Mouse (Mus musculus): ENCODE results near the gene Ddah1.
"Not testable (repeated sequence)": the region's sequence is repeated elsewhere in the genome, so short reads cannot be mapped to it uniquely, and the experiment has no call there.

The Ddah1 gene

GRCm38 (mm10) chr3:145873271-145873670 is 114.8 kb downstream of the Ddah1 start:
- no peak for DNase-seq

- peak; percentile 55 to 67 for DNase-seq
Observed at GRCm38 (mm10) chr3:145874126-145874525, 115.7 kb downstream of the Ddah1 start.

- no peak for DNase-seq
Observed at GRCm38 (mm10) chr3:145876120-145876519, 117.6 kb downstream of the Ddah1 start.

- DNase-seq = not testable (repeated sequence)
Observed at GRCm38 (mm10) chr3:145878867-145879266, 120.4 kb downstream of the Ddah1 start.

GRCm38 (mm10) chr3:145880335-145880734 is 121.9 kb downstream of the Ddah1 start:
- DNase-seq = no peak

GRCm38 (mm10) chr3:145882076-145882874 is 123.8 kb downstream of the Ddah1 start:
- DNase-seq = no peak

GRCm38 (mm10) chr3:145883233-145883632 is 124.8 kb downstream of the Ddah1 start:
- DNase-seq = no peak

GRCm38 (mm10) chr3:145885376-145885775 is 126.9 kb downstream of the Ddah1 start:
- peak; percentile 19 to 35 for DNase-seq

GRCm38 (mm10) chr3:145885851-145886464 is 127.5 kb downstream of the Ddah1 start:
- no peak for DNase-seq

GRCm38 (mm10) chr3:145887430-145887971 is 129.0 kb downstream of the Ddah1 start:
- DNase-seq = no peak

GRCm38 (mm10) chr3:145890346-145891132 is 132.1 kb downstream of the Ddah1 start:
- DNase-seq = no peak

GRCm38 (mm10) chr3:145892451-145892850 is 134.0 kb downstream of the Ddah1 start:
- no peak for DNase-seq

GRCm38 (mm10) chr3:145894131-145894530 is 135.7 kb downstream of the Ddah1 start:
- DNase-seq = no peak

- no peak for DNase-seq
Observed at GRCm38 (mm10) chr3:145897749-145898148, 139.3 kb downstream of the Ddah1 start.

GRCm38 (mm10) chr3:145899832-145900231 is 141.4 kb downstream of the Ddah1 start:
- DNase-seq = peak; percentile 30 to 39

GRCm38 (mm10) chr3:145903530-145903929 is 145.1 kb downstream of the Ddah1 start:
- DNase-seq = no peak

- peak; percentile 79 to 87 for DNase-seq
Observed at GRCm38 (mm10) chr3:145904850-145905776, 146.6 kb downstream of the Ddah1 start.

- DNase-seq = no peak
Observed at GRCm38 (mm10) chr3:145906582-145906981, 148.1 kb downstream of the Ddah1 start.

- no peak for DNase-seq
Observed at GRCm38 (mm10) chr3:145912512-145912911, 154.0 kb downstream of the Ddah1 start.

- DNase-seq = no peak
Observed at GRCm38 (mm10) chr3:145913263-145913662, 154.8 kb downstream of the Ddah1 start.

GRCm38 (mm10) chr3:145913942-145914341 is 155.5 kb downstream of the Ddah1 start:
- not testable (repeated sequence) for DNase-seq

GRCm38 (mm10) chr3:145916374-145916773 is 157.9 kb downstream of the Ddah1 start:
- DNase-seq = no peak

All from cerebellum, postnatal 14 days (tissue).